Mouse (Mus musculus): ENCODE results near the gene Hip1r.
"Not testable (repeated sequence)": the region's sequence is repeated elsewhere in the genome, so short reads cannot be mapped to it uniquely, and the experiment has no call there.

Gene Hip1r

GRCm38 (mm10) chr5:124035806-124036205, 62.4 kb downstream of the Hip1r start:
- no peak for ATAC-seq (ENCODE audit: low TSS enrichment)

DNA sequence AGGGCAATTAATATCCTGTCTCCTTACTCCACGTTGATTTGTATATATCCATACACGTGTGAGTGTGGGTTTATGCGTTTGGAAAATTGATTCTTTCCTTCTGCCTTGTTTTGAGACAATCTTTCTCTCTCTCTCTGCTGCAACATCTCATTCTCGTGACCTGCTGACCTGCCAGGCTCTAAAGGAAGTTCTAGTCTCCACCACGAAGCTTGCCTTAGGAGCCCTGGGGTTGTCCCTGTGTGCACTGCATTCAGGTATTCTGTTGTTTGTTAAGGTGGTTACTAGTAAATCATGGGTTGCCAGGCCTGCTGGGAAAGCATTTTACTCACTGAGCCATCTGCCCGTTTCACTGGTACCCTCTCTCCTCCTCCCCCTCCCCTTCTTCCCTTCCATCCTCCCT, 62.9 kb downstream of the Hip1r start:
- no peak for ATAC-seq (ENCODE audit: low TSS enrichment)

DNA sequence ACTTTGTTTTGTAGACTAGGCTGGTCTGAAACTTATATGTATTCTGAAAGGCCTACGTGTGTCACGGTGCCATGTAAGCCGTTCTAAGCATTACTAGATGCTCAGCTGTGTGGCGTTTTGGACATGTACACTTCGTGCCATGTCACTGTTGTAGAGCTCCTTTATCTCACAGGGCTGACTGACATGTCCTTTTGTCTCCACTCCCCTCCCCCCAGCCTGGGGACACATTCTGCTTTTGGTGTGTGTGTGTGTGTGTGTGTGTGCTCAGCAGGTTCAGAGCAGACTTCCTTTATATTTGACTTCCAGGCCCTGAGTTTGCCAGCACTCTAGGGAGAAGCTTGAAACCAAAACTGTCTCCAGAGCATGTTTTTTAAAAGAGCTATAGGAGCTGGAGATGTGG, 63.4 kb downstream of the Hip1r start:
- no peak for ATAC-seq (ENCODE audit: low TSS enrichment)

DNA sequence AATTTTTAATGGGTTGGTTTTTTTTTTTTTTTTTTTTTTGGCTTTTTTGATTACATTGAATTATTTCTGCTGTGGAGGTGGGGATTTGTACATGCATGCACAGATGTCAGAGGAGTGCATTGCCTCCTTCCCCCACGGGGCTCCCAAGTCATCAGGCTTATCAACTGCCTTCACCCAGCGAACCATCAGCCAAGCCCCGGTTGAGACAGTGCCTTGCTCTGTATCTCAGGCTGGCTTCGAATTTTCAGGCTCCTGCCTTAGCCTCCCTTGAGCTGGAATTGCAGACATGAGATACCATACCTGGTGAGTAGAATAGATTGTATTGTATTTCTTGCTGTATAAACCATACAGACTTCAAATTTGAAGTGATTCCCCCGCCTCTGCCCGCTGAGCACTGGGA, 66.2 kb downstream of the Hip1r start:
- ATAC-seq (ENCODE audit: low TSS enrichment), result no peak

GRCm38 (mm10) chr5:124041097-124041496, 67.7 kb downstream of the Hip1r start:
- 0 out of 2 replicates have a peak, but pooled peaks have one; percentile 38 for ATAC-seq (ENCODE audit: low TSS enrichment)

- peak; percentile 97 for ATAC-seq (ENCODE audit: low TSS enrichment)
Measured at GRCm38 (mm10) chr5:124043212-124043978, 70.0 kb downstream of the Hip1r start.

DNA sequence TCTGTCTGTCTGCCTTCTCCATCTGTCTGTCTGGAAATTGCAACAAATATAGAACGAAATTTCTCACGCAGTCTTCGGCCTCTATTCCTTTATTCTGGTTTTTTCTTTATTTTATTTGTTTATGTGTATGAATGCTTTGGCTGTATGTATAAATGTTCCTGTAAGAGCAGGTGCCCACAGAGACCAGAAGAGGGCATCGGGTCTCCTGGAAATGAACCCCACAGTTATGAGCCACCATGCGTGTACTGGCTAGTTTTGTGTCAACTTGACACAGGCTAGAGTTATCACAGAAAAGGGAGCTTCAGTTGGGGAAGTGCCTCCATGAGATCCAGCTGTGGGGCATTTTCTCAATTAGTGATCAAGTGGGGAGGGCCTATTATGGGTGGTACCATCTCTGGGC, 70.6 kb downstream of the Hip1r start:
- no peak for ATAC-seq (ENCODE audit: low TSS enrichment)

- no peak for ATAC-seq (ENCODE audit: low TSS enrichment)
Measured at GRCm38 (mm10) chr5:124045453-124046010, 72.1 kb downstream of the Hip1r start.

GRCm38 (mm10) chr5:124046741-124047401, 73.4 kb downstream of the Hip1r start:
- ATAC-seq (ENCODE audit: low TSS enrichment), result no peak

- ATAC-seq (ENCODE audit: low TSS enrichment), result peak; percentile 75; the same call in 1 of the 2 replicates
Measured at GRCm38 (mm10) chr5:124049249-124050045, 76.0 kb downstream of the Hip1r start.

GRCm38 (mm10) chr5:124050095-124051050, 76.9 kb downstream of the Hip1r start:
- peak; percentile 29; the same call in 1 of the 2 replicates for ATAC-seq (ENCODE audit: low TSS enrichment)

- no peak for ATAC-seq (ENCODE audit: low TSS enrichment)
Measured at GRCm38 (mm10) chr5:124051899-124052491, 78.6 kb downstream of the Hip1r start.

DNA sequence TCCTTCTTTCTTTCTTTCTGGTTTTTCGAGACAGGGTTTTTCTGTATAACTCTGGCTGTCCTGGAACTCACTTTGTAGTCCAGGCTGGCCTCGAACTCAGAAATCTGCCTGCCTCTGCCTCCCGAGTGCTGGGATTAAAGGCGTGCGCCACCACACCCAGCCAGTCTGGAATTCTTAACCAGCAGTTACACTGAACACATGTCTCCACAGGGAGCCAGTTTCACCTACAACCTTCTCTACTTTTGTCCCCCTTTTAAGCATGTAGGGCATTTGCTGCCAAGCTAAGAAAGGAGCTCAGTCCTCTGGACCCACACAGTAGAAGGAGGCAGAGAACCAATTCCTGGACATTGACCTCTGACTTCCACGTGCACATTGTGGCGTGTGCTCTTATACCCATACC, 79.2 kb downstream of the Hip1r start:
- not testable (repeated sequence) for ATAC-seq (ENCODE audit: low TSS enrichment)
